In genomic region chr7:80200588-80200945, GRCm38 (mm10) we compare ENCODE assay signal across 10 mouse cellular contexts. TPM values are rescaled to one million over a fixed set of nuclear protein-coding genes. Genes with fewer than 3 reads are reported as not detected.
DNase-seq lines count a peak whose midpoint lies in the region; ATAC-seq lines count a peak whose summit lies in the region.
"Had no signal": no experiment of that assay in that cellular context is flagged by ENCODE, and none has a peak within 500 bp of the region (broad histone marks: within the 10 kb centered on the region; RNA-seq: fewer than 3 reads in every experiment).

No protein-coding gene starts in this region.

- H3K27ac ChIP-seq in liver, embryonic 11.5 days (ENCODE audit: low read depth, low read length), result no peak overlapping the region
- H3K27ac ChIP-seq in liver, embryonic 13.5 days, result peak overlapping the region; percentile 100
- H3K27ac ChIP-seq in neural tube, embryonic 15.5 days (replicated peaks), result no peak overlapping the region

- peak overlapping the region; percentile 94; the same call in 1 of the 2 replicates for H3K4me3 ChIP-seq in liver, embryonic 11.5 days (ENCODE audit: low read depth, low read length)
- H3K4me3 ChIP-seq in liver, embryonic 13.5 days (replicated peaks), result peak overlapping the region; percentile 95
- H3K4me3 ChIP-seq in neural tube, embryonic 15.5 days (replicated peaks), result peak overlapping the region; percentile 1; the same call in 1 of the 2 replicates

- no peaks in the 10 kb centered on the region for H3K27me3 ChIP-seq in liver, embryonic 11.5 days (replicated peaks; ENCODE audit: control insufficient read depth, insufficient read depth, low read length)
- no peaks in the 10 kb centered on the region for H3K27me3 ChIP-seq in liver, embryonic 13.5 days
- no peaks in the 10 kb centered on the region for H3K27me3 ChIP-seq in neural tube, embryonic 15.5 days (replicated peaks)

- H3K4me1 ChIP-seq in liver, embryonic 11.5 days (replicated peaks; ENCODE audit: control insufficient read depth, insufficient read depth, low read length), result peaks cover 71% of the 10 kb centered on the region
- peaks cover 91% of the 10 kb centered on the region for H3K4me1 ChIP-seq in liver, embryonic 13.5 days (replicated peaks)
- peaks cover 69% of the 10 kb centered on the region for H3K4me1 ChIP-seq in neural tube, embryonic 15.5 days

- no peaks in the 10 kb centered on the region for H3K9me3 ChIP-seq in liver, embryonic 11.5 days (ENCODE audit: control insufficient read depth, low read length)
- no peaks in the 10 kb centered on the region for H3K9me3 ChIP-seq in liver, embryonic 13.5 days (replicated peaks)
- no peaks in the 10 kb centered on the region for H3K9me3 ChIP-seq in neural tube, embryonic 15.5 days (replicated peaks)

- peak overlapping the region; percentile 95 for H3K4me2 ChIP-seq in liver, embryonic 11.5 days
- H3K4me2 ChIP-seq in liver, embryonic 13.5 days, result peak overlapping the region; percentile 88
- peak overlapping the region; percentile 80 for H3K4me2 ChIP-seq in neural tube, embryonic 15.5 days

- 77% methylated on average over 6 of the region's 6 CpGs for WGBS in liver, embryonic 11.5 days
- 64% methylated on average over 6 of the region's 6 CpGs for WGBS in liver, embryonic 13.5 days (ENCODE audit: insufficient replicate concordance)
- WGBS in neural tube, embryonic 15.5 days, result 50% methylated on average over 6 of the region's 6 CpGs

- peak overlapping the region; percentile 50 for H3K9ac ChIP-seq in liver, embryonic 11.5 days (ENCODE audit: low read depth, low read length)
- H3K9ac ChIP-seq in liver, embryonic 13.5 days, result peak overlapping the region; percentile 98
- no peak overlapping the region; the same call in 1 of the 2 replicates for H3K9ac ChIP-seq in neural tube, embryonic 15.5 days (replicated peaks)

- peaks cover 9% of the 10 kb centered on the region; the same call in 1 of the 2 replicates for H3K36me3 ChIP-seq in liver, embryonic 11.5 days (ENCODE audit: control insufficient read depth, insufficient read depth, low read length)
- peaks cover 48% of the 10 kb centered on the region for H3K36me3 ChIP-seq in liver, embryonic 13.5 days
- H3K36me3 ChIP-seq in neural tube, embryonic 15.5 days, result 0 out of 2 replicates have a peak, but pooled peaks cover 6% of the 10 kb centered on the region

- ATAC-seq in liver, embryonic 11.5 days (replicated peaks; ENCODE audit: low FRiP score), result no peak
- no peak for ATAC-seq in liver, embryonic 13.5 days (ENCODE audit: low read depth)
- no peak for ATAC-seq in neural tube, embryonic 15.5 days (ENCODE audit: low FRiP score)

- peak; percentile 3 for DNase-seq in adrenal gland, postnatal 14 days
- no peak for DNase-seq in adrenal gland, postnatal 25 days
- no peak for DNase-seq in liver, embryonic 11.5 days (ENCODE audit: low spot score)
- DNase-seq in liver, result no peak
- no peak for DNase-seq in liver, embryonic 13.5 days
- DNase-seq in MN1 (ENCODE audit: low spot score), result no peak
- no peak for DNase-seq in adrenal gland, postnatal 36 days
- DNase-seq: heart, adult 18-20 months; lung, postnatal 4 days had no signal

RNA-seq across cellular contexts. Expression of gene Sema4b, which starts 13.9 kb away (rescaled TPM):
- total RNA-seq in adrenal gland, postnatal 14 days (2021), result 46.9 and 57.0 TPM in 2 replicates
- 68.9 and 70.0 TPM in 2 replicates for total RNA-seq in adrenal gland, postnatal 25 days (2021)
- 11.7 and 12.9 TPM in 2 replicates for polyA plus RNA-seq in liver, embryonic 11.5 days (2014; fragmentation: Nextera tagmentation; extraction: Ambion mirVana)
- polyA plus RNA-seq in liver, embryonic 13.5 days (2015; fragmentation: Nextera tagmentation; extraction: Ambion mirVana), result 13.1 and 14.1 TPM in 2 replicates
- 22.7 and 25.8 TPM in 2 replicates for polyA plus RNA-seq in neural tube, embryonic 15.5 days (2015; fragmentation: Nextera tagmentation; extraction: Ambion mirVana)
- total RNA-seq in adrenal gland, postnatal 36 days (2021), result 10 to 100 TPM; 47.3 to 57.2 TPM

RNA-seq across cellular contexts. Expression of gene Cib1, which starts 32.0 kb away (rescaled TPM):
- total RNA-seq in adrenal gland, postnatal 14 days (2021), result 52.9 and 59.6 TPM in 2 replicates
- total RNA-seq in adrenal gland, postnatal 25 days (2021), result 62.4 and 68.2 TPM in 2 replicates
- 113 and 114 TPM in 2 replicates for polyA plus RNA-seq in liver, embryonic 11.5 days (2014; fragmentation: Nextera tagmentation; extraction: Ambion mirVana)
- polyA plus RNA-seq in liver, embryonic 13.5 days (2015; fragmentation: Nextera tagmentation; extraction: Ambion mirVana), result 91.0 and 102 TPM in 2 replicates
- 32.2 and 59.5 TPM in 2 replicates for polyA plus RNA-seq in neural tube, embryonic 15.5 days (2015; fragmentation: Nextera tagmentation; extraction: Ambion mirVana)
- 10 to 100 TPM; 65.1 to 70.1 TPM for total RNA-seq in adrenal gland, postnatal 36 days (2021)

RNA-seq across cellular contexts. Expression of gene Gdpgp1, which starts 32.1 kb away (rescaled TPM):
- 2.7 and 3.9 TPM in 2 replicates for total RNA-seq in adrenal gland, postnatal 14 days (2021)
- total RNA-seq in adrenal gland, postnatal 25 days (2021), result 5.6 and 6.0 TPM in 2 replicates
- 6.5 and 7.4 TPM in 2 replicates for polyA plus RNA-seq in liver, embryonic 11.5 days (2014; fragmentation: Nextera tagmentation; extraction: Ambion mirVana)
- 2.4 and 3.0 TPM in 2 replicates for polyA plus RNA-seq in liver, embryonic 13.5 days (2015; fragmentation: Nextera tagmentation; extraction: Ambion mirVana)
- polyA plus RNA-seq in neural tube, embryonic 15.5 days (2015; fragmentation: Nextera tagmentation; extraction: Ambion mirVana), result 4.6 and 5.5 TPM in 2 replicates
- total RNA-seq in adrenal gland, postnatal 36 days (2021), result 1 to 10 TPM; 3.8 to 3.9 TPM

RNA-seq across cellular contexts. Expression of gene Ttll13, which starts 45.6 kb away (rescaled TPM):
- total RNA-seq in adrenal gland, postnatal 14 days (2021), result 0.83 and 1.0 TPM in 2 replicates
- total RNA-seq in adrenal gland, postnatal 25 days (2021), result 0.57 and 2.1 TPM in 2 replicates
- 0.52 and 1.6 TPM in 2 replicates for polyA plus RNA-seq in liver, embryonic 11.5 days (2014; fragmentation: Nextera tagmentation; extraction: Ambion mirVana)
- polyA plus RNA-seq in liver, embryonic 13.5 days (2015; fragmentation: Nextera tagmentation; extraction: Ambion mirVana), result 0.23 and 0.72 TPM in 2 replicates
- 2.0 and 2.4 TPM in 2 replicates for polyA plus RNA-seq in neural tube, embryonic 15.5 days (2015; fragmentation: Nextera tagmentation; extraction: Ambion mirVana)
- total RNA-seq in adrenal gland, postnatal 36 days (2021), result under 1 TPM; 0.59 to 0.83 TPM

Comparison
In these comparisons a context has a peak if more than half of its experiments do, and no peak if none do; other contexts are left out.
1. H3K4me3 ChIP-seq: peak in every context shown above with its lines; median percentile 95 in liver, embryonic 13.5 days; 94 in liver, embryonic 11.5 days; 1 in neural tube, embryonic 15.5 days.